Mouse (Mus musculus) right cerebral cortex, postnatal 4 days (tissue): ENCODE data around the gene Ahnak2.
"Not testable (repeated sequence)": the region's sequence is repeated elsewhere in the genome, so short reads cannot be mapped to it uniquely, and the experiment has no call there.

ENCODE experiments used
- DNase-seq: peaks from one replicate; pipeline ENCODE4 v3.0.0-alpha.2; 2022

The Ahnak2 gene

DNA sequence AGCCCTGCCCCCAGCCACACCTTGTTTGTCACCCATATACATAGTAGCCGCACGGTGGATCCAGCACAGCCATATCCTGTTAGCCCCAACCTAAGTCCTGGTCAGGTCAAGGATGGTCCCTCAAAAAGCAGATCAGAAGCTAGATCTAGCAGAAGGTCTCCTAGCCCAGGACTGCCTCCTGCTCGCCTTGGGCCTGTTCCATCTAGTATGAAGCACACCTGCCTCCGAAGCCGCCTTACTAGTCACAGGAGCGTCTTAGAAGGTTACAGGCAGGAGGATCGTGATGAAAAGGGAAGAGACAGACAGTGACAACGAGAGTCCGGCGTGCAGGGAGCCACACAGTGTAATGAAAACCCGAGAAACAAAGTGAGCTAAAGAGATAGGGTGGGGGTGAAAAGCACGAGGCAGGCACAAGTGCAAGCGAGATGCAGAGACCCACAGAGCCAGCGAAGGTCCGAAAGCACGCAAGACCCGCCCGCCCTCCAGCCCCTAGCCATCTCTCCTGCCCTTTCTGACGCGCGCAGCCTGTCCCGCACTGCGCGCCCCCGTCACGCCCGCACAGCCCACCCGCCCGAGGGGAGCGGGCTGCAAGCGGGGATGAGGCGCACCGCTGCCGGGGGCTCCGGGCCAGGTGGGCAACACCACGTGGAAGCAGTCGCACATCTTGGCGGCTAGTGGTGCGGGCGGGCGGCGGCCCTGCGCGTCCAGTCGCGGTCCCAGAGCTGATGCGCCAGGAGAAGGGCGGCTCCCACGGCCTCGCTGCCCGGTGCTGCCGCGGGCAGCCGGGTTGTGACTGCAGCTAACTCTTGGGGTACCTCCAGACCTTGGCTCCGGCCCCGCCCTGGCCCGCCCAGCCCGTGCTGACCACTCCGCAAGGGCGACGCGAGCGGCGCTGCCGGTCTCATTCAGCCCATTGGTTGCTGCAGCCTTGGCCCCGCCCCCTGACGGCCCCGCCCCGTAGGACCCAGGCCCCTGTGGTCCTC, at the start of gene Ahnak2:
Gene Ahnak2 (minus strand): TSS at position 794 of the 983 bp plus-strand sequence.
- peak; percentile 58 for DNase-seq

GRCm38 (mm10) chr12:112851116-112851515, 48.7 kb upstream of the Ahnak2 start:
- no peak for DNase-seq

DNA sequence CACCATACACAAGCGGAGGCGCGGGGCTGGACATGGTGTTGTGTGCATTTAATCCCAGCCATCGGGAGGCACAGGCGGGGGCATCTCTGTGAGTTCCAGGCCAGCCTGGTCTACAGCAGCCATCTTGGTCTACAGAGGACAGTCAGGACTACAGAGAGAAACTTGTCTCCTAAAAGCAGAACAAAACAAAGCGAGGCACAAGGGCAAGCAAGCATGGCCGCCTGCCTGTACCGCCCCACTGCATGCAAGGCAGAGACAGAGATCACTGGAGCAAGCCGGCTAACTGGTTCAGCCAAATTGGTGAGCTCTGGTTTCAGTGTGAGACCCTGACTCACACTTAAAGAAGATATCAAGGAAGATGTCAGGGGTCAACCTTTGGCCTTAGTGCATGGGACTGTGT, 47.9 kb upstream of the Ahnak2 start:
- no peak for DNase-seq

- DNase-seq = no peak
Observed at GRCm38 (mm10) chr12:112849235-112850022, 47.0 kb upstream of the Ahnak2 start.

GRCm38 (mm10) chr12:112847880-112848279, 45.4 kb upstream of the Ahnak2 start:
- DNase-seq = no peak

DNA sequence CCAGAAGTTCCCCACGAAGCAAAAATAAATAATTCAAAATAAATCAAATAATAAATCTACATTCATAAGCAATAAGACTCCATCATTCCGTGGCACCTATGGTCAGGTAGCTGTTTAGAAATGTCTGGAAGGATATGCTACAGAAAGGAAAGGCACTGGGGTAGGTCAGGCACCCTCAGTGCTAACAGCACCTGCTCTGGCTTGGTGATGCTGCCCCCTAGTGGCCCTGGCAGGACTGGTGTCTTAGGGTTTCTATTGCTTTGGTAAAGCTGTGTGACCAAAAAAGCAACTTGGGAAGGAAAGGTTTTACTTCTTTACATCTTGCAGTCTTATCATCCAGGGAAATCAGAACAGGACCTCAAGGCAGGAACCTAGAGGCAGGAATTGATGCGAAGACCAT, 41.3 kb upstream of the Ahnak2 start:
- peak; percentile 87 for DNase-seq

GRCm38 (mm10) chr12:112842128-112842527, 39.7 kb upstream of the Ahnak2 start:
- DNase-seq = not testable (repeated sequence)

DNA sequence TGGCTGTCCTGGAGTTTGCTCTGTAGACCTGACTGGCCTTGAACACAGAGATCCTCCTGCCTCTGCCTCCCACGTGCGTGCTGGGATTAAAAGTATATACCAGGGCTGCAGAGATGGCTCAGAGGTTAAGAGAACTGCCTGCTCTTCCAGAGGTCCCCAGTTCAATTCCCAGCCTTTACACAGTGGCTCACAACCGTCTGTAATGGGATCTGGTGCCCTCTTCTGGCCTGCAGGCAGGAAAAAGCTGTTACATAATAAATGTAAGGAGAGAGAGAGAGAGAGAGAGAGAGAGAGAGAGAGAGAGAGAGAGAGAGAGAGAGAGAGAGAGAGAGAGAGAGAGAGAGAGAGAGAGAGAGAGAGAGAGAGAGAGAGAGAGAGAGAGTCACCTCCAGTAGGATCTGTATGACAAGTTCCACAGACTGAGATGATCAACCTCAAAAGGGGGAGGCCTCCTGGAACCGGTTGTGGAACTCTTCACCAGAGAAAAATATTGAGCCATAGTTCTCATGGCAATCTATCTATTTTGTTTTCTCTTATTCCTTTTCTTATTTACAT, 39.0 kb upstream of the Ahnak2 start:
- DNase-seq = not testable (repeated sequence)

DNA sequence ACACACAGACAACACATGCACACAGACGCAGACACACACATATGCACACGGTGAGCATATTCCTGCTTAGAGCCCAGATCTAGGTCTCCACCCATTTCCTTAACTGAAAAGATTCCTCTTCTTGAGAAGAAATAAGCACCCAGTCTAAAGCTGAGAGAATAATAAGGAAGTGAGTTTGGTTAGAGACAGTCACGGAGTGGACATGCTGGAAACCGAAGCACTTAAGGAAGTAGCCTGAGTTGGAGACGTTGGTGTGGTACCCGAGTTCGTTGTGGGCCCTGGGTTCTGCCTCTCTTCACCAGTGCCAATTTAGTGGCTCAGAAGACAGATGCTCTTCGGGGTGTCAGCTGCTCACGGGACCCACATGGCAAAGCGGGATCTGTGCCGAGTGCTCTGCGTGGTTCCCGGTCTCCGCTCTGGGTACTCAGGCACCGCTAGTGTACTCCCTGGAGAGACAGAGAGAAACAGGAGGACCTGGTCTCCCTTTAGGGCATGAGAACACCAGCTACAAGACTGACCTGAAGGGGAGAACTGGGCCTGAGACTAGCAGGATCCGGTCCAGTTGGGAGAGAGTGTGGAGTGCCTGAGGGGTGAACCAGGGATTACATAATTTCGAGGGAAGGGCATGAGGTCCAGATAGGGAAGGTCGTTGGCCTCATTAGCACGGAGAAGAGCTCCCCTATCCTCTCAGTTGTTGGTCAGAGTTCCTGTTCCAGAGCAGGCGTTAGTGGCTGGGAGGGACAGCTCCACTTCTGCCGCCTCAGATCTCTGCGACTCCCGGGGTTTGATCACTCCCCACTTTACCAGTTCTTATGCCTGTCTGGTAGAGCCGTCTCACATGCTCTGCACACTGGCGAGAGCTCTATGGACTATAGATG, 38.0 kb upstream of the Ahnak2 start:
- no peak for DNase-seq

DNA sequence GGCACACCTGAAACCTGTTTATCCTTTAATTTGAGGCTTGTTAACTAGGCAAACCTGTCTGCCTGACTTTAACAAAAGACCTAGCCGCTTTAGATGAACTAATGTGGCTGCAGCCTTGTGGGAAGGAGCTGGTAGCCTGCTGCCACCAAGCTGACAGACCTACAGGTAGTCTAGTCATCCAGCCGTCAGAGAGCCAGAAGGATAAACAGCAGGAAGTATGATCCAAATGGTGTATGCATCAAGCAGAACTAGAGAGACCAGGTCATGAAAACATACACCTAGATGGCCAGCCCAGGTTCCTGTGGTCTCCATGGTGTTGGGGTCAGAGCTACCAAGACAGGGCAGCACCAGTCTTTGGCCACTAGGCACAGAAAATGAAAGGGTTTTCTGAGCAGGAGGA, 32.6 kb upstream of the Ahnak2 start:
- DNase-seq = no peak

- DNase-seq = no peak
Observed at GRCm38 (mm10) chr12:112833527-112833926, 31.1 kb upstream of the Ahnak2 start.

- no peak for DNase-seq
Observed at GRCm38 (mm10) chr12:112832411-112832810, 30.0 kb upstream of the Ahnak2 start.

GRCm38 (mm10) chr12:112830570-112830969, 28.1 kb upstream of the Ahnak2 start:
- no peak for DNase-seq

GRCm38 (mm10) chr12:112830141-112830540, 27.7 kb upstream of the Ahnak2 start:
- DNase-seq = no peak

DNA sequence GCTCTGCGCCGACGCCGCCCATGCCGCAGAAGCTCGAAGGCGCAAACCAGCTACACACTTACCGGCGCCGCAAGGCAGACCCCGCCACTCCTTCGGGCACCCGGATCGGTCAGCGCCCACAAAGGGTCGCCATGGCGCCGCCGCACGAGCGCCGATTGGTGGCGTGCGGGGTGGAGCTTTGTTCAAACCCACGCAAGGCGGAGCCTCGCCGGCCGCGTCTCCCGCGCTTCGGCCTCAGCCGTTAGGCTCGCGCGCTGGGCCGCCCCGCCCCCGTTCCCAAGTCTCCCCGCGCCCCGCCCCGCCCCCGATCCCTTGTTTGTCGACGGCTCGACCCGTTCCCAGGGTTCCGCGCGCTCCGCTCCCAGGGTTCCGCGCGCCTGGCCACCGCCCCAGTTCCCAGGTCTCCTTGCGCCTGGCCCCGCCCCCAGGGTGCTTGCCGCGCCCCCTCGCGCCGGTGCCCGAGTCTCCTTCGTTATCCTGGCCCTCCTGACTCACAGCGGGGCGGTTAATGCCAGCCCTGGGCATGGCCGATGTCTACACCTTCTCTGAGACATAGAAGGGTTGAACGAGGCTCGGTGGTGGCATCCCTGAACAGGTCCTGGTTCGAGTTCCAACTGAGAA, 26.9 kb upstream of the Ahnak2 start, which contains the start of gene Cdca4:
Gene Cdca4 (minus strand): TSS at position 180 of the 621 bp plus-strand sequence.
- DNase-seq = peak; percentile 100

GRCm38 (mm10) chr12:112828501-112829243, 26.2 kb upstream of the Ahnak2 start:
- peak; percentile 69 for DNase-seq

DNA sequence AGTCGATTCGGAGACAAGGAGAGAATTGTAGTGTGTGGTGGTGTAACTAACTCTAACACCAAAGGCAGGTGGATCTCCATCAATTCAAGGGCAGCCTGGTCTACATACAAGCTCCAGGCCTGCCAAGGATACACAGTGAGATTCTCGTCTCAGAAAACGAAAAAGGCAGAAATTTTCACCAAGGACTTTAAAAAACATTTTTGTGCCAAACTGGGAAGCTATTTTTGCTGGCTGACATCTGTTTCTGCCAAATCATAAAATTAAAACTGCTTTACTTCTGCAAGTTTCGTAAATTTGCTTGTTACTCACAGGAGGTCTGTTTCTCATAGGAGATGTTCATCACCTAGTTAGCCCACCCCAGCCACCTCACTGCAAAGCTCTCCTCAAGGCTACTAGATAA, 23.4 kb upstream of the Ahnak2 start:
- DNase-seq = no peak

GRCm38 (mm10) chr12:112823221-112823620, 20.8 kb upstream of the Ahnak2 start:
- DNase-seq = no peak

DNA sequence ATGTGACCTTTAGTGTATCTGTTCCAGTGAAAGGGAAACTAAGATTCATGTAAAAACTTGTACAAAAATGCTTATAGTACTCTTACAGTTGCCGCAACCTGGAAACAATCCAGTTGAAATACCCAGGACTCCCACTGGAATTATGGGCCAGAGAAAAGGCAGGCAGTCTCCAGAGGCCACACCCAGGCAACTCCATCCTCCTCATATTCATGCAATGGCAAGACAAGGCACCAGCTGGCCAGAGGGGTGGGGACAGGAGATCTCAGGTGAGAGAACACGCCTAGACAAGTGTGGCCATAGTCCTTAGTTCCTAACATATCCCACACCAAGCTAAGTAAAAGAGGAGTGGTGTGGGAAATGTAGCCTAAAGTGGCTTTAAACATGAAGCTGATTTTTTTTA, 20.2 kb upstream of the Ahnak2 start:
- no peak for DNase-seq

DNA sequence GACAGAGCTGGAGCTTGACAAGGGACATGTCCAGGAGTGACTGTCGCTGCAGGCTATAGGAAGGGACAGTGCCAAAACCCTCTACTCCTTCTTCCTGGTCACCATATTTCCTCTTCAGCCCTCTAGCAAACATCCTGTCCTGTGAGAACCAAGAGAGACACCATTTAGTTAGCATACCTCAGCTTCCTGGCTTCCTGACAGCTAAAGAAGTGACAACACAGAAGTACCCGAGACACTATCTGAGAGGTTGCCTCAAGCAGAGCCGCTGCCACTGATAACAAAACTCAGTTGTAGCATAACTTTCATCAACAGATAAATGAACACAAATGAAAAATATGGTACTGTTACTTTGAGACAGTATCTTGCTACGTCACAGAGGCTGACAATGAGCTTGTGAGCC, 19.5 kb upstream of the Ahnak2 start:
- DNase-seq = no peak

DNA sequence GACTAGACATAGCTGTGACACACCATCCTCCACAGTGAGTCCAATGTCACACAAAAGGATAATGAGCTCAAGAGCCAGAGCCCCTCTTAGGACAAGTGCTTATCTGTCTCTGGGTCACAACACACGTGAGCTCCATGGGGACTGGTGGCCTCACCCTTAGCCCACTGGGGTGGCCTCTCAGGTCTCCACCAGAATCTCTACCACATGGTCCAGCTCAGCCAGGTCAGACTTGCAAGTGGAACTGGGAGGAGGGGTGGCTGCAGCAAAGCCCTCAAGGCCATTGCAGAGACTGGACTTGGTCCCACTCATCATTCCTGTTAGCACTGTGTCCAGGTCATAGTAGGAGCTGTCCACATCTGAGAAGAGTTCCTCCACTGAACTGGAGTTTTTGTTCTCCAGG, 18.8 kb upstream of the Ahnak2 start:
- no peak for DNase-seq
